Mouse (Mus musculus): ENCODE data around the gene Vps37d. TPM values are rescaled to one million over a fixed set of nuclear protein-coding genes. Genes with fewer than 3 reads are reported as not detected.
"Not testable (repeated sequence)": the region's sequence is repeated elsewhere in the genome, so short reads cannot be mapped to it uniquely, and the experiment has no call there.

The Vps37d gene
- total RNA-seq, 2 experiments from 2014 or later: 33.3 to 35.3 TPM

DNA sequence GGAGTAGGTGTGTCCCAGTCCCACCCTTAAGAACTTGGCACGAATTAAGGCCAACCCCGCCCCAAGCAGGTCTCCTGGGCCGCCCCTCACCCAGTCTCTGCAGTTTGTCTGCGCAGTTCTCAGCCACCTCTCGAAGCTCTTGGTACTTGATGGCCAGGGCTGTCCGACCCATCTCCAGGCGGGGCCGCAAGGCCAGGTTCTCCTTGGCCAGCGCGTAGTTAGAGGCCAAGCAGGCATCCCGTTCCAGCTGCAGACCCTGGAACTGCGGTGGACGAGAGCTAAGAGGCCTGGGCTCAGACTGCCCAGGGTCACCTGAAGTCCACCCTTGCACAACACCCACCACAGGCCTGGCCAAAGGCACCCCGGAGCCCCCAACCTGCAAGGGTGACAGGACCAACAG, 1.7 kb downstream of the Vps37d start:
- DNase-seq (ENCODE audit: low spot score in 2 of 2): no peak

DNA sequence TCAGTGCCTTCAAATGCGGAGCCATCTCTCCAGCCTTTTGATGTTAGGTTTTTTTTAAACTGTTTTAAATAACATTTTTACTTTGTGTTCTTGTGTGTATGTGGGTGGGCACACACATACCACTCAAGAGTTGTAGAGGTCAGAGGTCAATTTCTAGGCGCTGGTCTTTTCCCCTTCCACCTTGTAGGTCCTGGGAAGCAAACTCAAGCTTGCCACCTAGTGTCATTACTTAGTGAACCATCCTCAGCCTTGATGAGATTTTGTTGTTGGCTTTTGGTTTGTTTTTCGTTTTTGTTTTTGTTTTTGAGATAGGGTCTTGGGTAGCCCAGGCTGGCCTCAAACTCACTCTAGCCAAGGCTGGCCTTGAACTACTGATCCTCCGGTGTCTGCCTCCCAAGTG, 2.4 kb downstream of the Vps37d start:
- no peak for DNase-seq (ENCODE audit: low spot score in 2 of 2)

GRCm38 (mm10) chr5:135073349-135074150, 4.5 kb downstream of the Vps37d start:
- no peak for DNase-seq (ENCODE audit: low spot score in 2 of 2)

GRCm38 (mm10) chr5:135072720-135073119, 5.3 kb downstream of the Vps37d start:
- no peak for DNase-seq (ENCODE audit: low spot score in 2 of 2)

GRCm38 (mm10) chr5:135072061-135072460, 6.0 kb downstream of the Vps37d start:
- DNase-seq (ENCODE audit: low spot score in 2 of 2): no peak

DNA sequence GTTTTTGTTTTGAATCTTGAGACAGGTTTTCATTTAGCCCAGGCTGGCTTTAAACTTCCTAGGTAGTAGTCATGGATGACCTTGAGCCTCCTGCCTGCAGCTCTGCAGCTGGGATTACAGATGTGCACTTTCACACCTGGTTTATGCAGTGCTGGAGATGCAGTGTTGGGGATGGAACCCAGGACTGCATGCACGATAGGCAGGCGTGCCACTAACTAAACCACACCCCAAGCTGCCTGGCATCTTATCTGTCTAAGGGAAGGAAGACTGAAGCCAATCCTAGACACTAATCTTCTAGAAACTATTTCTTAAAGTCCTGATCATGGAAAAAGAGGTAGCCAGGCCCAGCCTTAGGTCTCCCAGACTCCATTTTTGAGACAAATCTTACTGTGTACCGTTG, 7.6 kb downstream of the Vps37d start:
- DNase-seq (ENCODE audit: low spot score in 2 of 2): no peak

DNA sequence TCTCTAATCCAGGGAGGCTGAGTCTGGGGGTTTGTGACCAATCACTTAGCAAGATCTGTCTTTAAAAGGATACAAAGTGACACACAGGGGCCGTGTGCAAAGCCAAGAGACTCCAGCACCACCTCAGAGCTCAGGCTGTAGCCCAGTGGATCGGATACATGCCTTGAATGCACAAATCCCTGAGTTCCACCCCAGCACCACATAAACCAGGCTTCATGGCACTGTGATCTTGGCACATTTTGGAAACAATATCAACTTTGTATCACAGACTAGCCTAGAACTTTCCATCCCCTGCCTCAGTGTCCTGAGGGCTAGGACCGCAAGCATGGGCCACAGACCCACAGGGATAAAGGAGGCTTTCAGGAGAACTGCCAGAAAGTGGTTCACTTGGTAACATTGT, 12.1 kb downstream of the Vps37d start:
- no peak for DNase-seq (ENCODE audit: low spot score in 2 of 2)

- not testable (repeated sequence) for DNase-seq (ENCODE audit: low spot score in 2 of 2)
Measured at GRCm38 (mm10) chr5:135064909-135065446, 13.1 kb downstream of the Vps37d start, which contains the start of gene Bud23. Gene Bud23, minus strand, starts transcription at chr5:135064959.

DNA sequence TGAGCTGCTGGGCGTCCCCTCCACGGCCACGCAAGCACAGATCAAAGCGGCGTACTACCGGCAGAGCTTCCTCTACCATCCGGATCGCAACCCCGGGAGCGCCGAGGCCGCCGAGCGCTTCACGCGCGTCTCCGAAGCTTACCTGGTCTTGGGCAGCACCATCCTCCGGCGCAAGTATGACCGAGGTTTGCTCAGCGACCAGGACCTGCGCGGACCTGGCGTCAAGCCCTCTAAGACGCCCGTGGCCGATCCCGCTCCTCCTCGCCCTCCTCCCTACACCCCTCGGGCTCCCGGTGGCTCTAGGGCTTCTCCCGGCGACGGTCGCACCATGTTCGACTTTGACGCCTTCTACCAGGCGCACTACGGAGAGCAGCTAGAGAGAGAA, 13.7 kb downstream of the Vps37d start:
- no peak for DNase-seq (ENCODE audit: low spot score in 2 of 2)

DNA sequence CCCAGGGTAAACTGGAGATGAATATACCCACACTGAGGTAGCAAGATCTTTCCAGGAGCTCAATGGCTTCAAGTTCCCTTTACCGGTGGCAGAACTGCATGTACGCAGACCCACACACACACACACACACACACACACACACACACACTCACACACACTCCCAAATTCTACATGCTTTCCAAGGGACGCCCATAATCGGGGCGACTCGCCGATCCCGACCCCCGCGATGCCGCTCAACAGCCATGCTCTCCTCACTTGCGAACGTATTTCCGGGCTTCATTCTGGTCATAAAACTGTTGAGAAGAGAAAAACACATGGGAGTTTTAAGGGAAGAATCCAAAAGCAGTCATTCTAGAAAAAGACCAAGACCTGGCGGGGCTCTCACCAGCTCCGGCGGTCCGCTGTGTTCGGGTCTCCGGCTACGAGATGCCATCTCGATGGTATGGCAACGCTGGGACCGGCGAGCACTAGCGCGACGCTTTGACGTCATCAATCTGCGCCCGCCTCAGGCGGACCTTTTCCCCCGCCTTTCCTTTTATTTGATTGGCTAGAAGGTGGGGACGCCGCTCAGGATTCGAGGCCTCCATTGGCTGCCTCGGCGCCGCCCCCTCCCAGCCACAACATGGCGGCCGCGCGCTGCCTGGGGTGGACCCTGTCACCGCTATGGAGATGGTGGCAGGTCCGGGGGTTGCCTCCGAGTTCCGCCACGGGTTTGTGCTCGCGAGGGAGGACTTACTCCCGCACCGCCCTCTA, 14.3 kb downstream of the Vps37d start, which contains the start of gene Dnajc30:
Dnajc30 (plus strand) TSS at position 574 of the 753 bp plus-strand sequence.
- peak; percentile 95 to 99 for DNase-seq (ENCODE audit: low spot score in 2 of 2)

DNA sequence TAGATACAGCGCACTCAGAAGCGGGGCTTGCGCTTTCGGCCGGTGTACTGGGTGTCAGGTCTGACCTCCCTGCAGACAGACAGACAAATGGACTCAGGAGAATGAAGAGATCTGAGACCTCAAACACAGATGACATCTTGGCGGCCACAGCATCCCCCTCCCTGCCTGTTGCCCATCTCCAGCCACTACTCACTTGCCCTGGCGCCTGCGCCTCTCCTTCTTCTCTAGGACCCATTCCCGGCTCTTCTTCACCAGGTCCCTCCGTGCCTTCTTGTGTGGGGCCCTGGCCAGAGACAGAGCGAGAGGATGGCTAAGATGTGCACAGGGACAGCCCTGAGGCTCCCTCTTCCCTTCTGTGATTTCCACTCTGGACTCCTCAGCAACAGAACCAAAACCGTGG, 24.7 kb downstream of the Vps37d start:
- DNase-seq (ENCODE audit: low spot score in 2 of 2): no peak

DNA sequence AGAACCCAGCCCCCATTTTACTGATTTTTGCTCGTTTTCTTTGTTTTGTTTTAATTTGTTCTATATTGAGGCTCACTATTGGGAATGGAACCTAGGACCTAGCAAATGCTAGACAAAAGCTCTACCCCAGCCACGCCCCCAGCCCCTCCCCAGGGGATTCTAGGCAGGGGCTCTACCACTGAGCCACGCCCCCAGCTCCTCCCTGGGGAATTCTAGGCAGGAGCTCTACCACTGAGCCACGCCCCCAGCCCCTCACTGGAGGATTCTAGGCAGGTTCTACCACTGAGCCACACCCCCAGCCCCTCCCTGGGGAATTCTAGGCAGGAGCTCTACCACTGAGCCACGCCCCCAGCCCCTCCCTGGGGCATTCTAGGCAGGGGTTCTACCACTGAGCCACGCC, 28.8 kb downstream of the Vps37d start:
- not testable (repeated sequence) for DNase-seq (ENCODE audit: low spot score in 2 of 2)

GRCm38 (mm10) chr5:135048539-135048938, 29.5 kb downstream of the Vps37d start:
- no peak for DNase-seq (ENCODE audit: low spot score in 2 of 2)

GRCm38 (mm10) chr5:135044575-135044974, 33.5 kb downstream of the Vps37d start:
- DNase-seq (ENCODE audit: low spot score in 2 of 2): no peak

GRCm38 (mm10) chr5:135042105-135042788, 35.8 kb downstream of the Vps37d start:
- no peak for DNase-seq (ENCODE audit: low spot score in 2 of 2)

DNA sequence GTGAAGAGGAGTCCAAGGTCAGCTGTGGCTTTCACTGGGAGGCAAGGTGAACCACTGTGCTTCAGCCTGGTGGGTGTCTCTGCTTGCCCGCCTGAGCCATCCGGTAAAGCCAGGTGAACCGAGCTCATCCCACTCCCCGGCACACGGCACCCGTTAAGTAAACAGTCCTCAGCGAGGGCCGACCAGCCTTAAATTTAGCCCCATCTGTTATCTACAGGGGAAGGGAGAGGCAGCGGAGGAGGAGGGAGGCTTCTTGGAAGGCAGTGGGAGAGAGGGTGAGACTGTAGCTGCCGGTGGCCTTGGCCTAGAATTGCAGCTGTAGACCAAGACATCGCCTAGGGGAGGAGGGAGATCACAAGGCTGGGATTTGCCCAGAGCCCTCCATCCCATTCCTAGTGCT, 37.3 kb downstream of the Vps37d start:
- DNase-seq (ENCODE audit: low spot score in 2 of 2): no peak

- no peak for DNase-seq (ENCODE audit: low spot score in 2 of 2)
Measured at GRCm38 (mm10) chr5:135040059-135040458, 38.0 kb downstream of the Vps37d start.

DNA sequence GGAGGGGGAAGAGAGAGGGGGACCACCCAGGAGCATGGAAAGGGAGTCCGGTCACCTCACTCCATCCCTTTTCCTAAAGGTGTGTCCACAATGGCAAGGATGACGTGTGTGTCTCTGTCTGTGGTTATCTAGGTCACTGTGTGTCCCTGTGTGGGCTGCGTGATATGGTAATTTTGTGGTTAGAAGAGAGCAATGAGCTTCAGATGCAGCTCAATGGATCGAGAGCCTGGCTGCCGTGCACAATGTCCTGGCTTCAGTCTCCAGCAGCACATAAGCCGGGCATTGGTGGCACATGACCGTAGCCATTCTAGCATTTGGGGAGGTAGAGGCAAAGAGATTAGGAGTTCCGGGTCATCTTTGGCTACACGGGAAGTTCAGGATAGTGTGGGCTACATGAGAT, 38.5 kb downstream of the Vps37d start:
- DNase-seq (ENCODE audit: low spot score in 2 of 2): no peak

DNA sequence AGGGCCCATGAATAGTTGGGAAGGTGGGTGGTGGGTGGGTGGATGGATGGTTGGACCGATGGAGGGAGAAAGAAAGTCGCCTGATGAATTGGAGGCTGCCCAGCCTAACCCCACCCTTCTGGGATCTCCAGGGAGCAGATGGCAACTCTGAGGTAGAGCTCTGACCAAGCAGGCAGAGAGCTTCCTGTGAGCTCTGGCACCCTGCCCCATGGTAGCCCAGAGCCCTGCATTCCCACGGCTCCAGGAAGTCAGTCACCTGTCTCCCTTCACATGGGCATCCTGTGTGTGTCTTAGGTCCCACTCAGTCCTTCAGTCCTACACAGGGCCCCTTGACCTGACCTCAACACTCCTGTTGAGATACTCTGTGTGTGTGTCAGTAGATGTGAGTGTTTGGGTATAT, 40.1 kb downstream of the Vps37d start:
- DNase-seq (ENCODE audit: low spot score in 2 of 2): no peak

DNA sequence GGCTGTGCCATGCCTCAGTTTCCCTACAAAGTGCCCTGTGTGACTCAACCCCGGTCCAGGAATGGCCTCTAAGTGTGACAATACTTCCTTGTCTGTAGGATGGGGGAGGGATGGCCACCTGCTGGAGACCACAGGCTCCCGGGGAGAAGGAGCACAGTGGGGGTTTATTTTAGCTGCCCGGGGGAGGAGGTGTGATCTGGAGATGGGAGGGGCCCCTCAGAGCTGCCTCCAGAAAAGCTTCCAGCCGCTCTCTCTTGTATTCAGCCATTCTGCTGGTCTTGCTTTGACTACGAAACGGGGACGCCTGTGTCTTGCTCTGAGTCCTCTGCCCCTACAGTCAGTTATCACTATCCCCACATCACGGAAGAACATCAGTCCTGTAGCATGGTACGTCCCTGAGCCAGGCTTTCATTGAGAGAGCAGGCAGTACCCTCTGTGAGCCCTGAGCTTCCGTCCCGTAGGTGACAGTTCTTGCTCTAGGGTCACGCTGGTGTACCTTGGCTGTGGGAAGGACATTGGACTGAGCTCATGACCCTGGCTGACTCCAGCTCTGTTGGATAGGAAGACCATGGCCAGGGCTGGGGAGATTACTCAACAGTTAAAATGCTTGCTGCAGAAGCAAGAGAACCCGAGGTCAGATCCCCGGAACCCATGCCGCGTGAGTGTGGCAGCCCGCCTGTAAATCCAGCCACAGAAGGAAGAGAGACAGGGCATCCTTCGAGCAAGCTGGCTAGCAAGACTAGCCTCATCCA, 42.3 kb downstream of the Vps37d start:
- no peak for DNase-seq (ENCODE audit: low spot score in 2 of 2)

- no peak for DNase-seq (ENCODE audit: low spot score in 2 of 2)
Measured at GRCm38 (mm10) chr5:135034593-135034992, 43.5 kb downstream of the Vps37d start.
